Mouse (Mus musculus) lung, postnatal 10 days (tissue): ENCODE measurements around the gene Ankrd63.

Source experiments
- DNase-seq: peaks from one replicate; pipeline ENCODE4 v3.0.0; 2021

The Ankrd63 gene

DNA sequence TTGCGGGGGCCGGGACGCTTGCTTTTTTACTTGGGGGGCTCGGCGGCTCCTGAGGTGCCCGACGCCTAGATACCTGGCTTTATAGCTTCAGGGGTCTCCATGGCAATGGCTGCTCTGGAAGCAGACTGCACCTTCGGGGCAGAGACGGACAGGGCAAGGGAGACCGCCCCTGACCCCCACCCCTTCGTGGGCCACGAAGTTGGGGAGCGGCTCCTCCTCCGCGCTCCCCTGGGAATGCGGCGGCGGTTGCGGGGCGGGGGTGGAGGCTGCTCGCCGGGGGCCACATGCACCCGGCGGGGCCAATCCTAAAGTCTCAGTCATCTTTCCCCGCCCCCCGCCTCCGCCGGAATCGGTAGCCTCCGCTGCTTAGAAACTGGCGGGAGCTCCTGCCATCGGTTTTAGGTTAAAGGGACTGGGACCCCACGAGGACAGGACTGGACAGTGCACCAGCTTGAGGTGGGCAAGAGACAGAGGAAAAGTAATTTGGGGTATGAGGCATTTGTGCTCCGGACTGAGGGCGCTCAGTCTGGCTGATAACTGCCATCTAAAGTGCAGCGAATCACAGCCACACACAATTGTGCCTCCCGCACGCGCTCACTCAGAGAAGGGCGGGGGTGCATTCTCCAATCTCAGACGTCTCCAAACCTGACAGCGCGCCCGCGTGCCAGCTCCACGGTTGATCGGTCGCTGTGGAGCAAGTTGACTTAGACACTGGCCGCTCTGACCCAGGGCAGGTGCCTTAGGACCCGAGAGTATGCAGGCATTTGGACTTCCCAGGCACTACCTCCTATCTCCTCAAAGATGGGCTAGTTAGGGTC is at the start of gene Ankrd63:
TSS of gene Ankrd63 (minus strand) at position 51 of the 818 bp plus-strand sequence.
- DNase-seq, result no peak

DNA sequence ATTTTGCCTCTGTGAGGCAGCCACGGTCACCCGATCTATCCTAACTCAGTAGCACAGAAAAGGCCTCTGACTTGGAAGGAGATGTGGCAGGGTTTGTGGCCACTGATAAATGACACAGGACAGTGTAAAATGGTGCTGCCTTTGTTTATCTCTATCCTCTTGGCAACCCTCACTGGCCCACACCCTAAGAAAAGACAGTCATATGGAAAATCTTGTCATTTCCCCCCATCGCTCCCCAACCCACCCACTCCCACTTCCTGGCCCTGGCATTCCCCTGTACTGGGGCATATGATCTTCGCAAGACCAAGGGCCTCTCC is 49.0 kb upstream of the Ankrd63 start:
- no peak for DNase-seq

DNA sequence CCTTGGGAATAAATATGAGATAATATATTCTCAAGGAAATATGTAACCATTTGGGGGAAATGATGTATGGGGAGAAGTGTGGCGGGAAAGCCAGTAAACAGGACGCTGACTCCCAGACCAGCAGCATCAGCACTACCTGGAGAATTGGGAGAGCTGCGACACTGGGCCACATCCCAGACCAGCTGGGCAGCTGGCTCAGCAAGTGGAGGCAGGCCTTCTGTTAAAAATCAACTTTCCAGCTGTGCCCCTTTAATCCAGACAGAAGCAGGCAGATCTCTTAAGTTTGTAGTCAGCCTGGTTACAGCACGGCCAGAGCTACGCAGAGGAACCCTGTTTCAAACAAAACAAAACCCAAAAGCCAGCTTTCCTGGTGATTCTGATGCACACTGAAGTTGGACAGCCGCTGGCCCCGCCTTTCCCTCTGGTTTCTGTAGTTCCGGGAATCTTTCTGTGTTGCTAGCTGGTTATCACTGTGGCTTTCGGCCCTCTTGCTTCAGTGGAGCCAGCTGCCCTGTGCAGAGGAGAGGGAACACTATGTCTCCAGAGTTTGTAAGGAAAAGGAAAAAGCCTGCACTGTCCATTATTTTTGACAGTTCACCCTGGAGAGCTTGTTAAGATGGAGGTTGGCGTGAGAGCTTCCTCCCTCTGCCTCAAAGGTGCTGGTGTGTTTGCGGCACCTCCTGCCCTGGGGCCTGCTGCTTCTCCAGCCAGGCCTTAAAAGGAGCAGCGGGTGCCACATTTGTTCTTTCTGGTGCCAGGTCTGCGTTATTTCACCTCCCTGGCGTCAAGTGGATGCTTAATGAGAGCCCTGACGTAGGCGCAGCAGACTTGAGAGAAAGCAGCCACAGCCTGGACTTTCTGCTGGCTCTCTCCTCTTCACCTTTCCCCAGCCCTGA is 48.4 kb upstream of the Ankrd63 start:
- DNase-seq, result no peak

DNA sequence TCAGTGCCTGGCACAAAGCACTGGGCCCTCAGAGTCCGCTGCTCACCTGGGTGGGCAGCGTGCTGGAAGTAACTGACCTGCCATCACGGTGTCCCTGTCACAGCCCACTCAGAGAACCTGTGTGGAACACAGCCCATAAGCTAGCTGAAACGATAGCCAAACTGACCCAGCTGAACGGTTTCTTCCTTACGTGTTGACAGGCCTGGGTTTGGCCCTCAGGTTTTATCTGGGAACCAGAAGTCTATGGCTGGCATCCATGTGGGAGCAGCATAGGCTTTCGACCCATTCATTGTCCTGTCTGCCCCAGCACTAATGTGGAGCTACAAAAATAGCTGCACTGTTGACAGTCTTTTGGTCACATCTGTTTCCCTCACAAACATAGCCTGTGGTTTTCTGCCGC is 46.7 kb upstream of the Ankrd63 start:
- no peak for DNase-seq

DNA sequence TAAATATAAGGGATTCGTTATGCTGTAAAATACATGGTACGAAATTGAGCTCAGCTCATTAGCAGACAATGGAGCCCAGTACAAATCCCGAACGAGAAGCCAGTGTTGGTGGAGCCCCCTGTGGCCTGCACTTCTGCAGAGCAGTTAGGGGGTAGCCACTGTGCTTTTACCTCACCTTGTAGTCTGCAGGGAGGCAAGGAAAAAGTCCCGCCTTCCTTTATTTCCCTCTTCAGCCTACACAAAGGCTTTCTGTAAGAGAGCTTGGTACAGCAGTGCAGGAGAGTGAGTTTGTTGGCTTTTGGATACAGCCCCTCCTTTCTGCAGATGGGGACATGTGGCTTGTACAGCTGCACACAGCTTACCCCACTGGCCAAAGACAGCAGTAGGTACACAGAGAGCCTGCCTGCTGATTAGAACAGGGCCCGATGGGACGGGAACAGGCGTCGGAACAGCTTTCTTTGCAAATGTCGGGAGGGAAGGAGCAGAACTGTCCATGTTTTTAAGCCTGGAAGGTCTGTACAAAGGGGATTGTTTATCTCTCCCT is 45.6 kb upstream of the Ankrd63 start:
- DNase-seq, result no peak

DNA sequence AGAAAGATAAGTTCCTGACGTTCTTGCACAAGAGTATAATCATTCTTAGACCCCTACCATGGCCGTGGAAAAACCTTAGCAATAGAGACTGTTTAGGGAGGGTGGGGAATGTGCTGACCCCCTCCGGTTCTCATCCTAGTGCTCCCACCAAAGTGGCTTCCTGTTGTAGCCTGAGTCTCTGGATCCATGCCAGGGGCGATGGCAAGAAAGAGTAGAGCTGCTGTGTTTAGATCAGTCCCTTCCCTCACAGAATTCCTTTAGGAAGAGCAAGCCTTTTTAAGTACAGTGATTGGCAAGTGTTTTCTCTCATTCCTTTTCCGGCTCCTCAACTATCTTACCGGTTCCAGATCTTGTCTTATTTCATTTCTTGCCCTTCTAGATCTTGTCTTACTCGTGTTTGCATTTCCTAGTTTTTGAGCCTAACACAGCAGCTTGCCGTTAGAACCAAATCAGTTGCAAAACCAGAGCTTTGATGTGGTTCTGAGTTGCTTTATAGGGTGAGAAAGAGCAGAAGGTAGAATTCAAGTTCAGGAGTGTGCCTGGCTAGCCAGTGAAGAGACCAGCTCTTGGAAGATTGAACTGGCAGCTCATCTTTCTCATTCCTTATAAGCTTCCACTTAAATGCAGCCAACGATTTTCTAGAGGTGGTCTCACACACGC is 43.7 kb upstream of the Ankrd63 start:
- peak; percentile 75 for DNase-seq

DNA sequence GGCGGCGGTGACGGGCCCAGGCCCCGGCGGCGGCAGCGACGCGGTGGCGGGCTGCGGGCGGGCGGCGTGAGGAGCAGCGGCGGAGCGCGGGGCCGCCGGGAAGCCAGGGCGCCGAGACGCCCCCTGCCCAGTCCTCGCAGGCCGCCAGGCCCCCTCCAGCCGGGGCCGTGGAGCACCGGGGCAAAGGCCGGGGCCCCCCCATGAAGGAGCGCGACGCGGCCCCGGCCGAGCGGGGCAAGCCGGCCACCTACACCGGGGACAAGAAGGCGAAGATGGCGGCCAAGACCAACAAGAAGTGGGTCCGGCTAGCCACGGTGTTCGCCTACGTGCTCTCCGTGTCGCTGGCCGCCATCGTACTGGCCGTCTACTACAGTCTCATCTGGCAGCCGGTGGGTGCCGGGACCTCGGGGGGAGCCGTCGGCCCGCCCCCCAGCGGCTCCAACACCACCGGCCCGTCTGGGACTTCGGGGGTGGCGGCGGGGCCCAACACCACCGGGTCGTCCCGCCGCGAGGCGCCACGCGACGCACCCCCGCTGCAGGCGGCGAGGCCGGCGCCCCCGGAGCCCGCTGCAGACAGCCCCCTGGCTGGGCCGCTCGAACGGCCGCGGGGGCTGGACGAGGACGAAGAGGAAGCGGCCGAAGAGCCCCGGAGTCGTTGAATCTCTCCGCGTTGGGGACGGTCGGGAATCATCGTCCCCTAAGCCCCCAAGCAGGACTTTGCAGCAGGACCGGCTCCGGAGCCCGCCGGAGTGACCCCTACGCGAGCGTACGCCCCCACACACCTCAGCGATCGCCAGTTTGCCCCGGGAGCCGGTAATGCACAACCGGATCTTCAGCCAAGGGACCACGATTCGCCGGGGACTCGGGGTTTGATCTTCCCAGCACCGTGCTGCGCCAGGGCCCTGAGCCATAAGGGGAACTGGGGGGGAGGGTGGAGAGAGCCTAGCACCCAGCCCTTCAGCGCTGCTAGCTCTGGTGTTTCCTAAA is 42.4 kb upstream of the Ankrd63 start:
- peak; percentile 49 for DNase-seq

DNA sequence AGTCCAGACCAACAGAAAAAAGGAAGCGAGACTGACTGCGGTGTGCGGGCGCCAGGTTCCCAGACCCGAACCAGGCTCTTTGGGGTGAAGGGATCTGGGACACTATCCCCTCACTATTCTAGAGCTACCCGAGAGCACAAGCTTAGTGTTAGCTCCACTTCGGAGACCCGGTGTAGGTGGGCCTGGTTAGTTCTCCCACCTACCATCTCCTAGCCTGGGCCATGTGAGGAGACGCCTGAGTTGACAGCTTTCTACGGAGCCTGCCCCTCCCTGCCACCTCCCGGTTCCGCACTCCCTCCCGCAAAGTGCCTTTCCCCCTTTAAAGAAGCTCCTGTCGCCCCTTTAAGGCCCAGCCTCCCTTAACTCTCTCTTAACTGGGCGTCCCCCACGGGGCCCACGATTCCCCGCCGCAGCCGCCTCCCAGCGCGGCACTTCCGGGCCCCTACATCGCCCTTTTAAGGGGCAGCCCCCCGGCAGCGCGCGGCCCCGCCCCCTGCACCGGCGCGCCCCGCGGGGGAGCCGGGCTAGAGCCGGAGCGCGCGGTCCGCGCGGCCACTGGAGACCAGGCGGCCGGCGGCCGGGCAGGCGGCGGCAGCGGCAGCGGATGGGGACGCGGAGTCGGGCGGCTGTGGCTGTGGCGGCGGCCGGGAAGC is 41.6 kb upstream of the Ankrd63 start, which contains the start of gene Inafm2:
TSS of gene Inafm2 (plus strand) at position 527 of the 653 bp plus-strand sequence.
- DNase-seq, result peak; percentile 94

DNA sequence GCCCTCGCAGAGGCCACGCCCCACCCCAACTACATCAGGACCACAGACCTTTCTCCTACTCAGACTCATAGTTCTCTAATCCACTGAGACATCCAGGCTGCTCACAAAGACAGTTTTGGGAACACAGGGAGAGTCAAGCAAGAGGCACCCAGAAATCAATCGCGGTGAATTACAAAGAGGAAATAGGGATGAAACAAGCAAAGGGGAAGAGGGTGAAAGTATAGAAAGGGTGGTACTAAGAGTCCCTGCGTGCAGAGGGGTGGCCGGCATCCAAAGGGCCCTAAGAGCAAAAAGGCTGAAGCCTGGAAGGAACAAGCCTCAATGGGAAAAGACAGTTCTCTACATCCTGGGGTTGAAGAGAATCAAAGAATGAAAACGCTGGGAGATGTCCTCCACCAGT is 40.9 kb upstream of the Ankrd63 start:
- DNase-seq, result no peak

DNA sequence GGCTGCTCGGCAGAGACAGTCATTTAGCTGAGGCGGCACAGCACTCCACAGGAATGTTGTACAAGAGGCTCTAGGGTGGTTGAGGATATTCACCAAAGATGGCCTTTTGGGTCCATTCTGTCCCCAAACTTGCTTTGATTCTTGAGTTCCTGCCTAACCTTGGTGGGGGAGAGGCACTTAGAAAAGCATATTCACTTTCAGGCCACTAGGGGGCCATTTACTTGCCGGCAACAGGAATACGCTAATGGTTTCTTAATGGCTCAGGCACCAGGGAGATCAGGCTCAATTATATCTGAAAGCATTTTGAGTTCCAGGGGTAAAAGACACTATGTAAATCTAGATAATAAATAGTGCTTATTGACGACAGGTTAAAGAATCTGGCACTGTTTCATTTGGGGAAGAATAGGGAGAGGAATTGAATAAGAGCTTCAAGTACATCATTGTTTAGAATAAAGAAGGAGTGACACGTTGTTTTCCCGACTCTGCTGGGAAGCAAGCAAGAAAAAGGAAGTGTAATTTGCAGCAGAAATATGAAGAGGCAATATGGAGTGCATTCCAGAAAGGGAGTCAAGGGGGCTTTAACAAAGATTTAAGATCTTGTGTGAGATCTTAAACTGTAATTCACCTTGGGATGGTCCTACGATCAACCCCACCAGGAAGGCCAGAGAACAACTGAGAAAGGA is 39.6 kb upstream of the Ankrd63 start:
- DNase-seq, result peak; percentile 68

DNA sequence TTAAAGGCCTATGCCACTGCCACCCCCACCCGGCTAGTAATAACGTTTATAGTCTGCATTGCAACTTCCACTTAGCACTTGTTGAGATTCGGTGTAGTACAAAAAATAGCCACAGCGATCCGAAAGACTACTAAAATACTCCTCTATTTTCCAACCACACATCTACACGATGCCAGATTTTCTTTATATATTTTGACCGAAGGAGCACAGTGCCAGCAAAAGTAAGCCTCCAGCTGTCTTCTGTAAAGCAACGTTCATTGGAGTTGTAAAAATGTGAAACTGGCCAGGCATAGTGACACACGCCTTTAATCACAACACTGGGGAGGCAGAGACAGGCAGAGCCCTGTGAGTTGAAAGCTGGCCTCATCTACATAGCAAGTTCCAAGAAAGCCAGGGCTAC is 37.4 kb upstream of the Ankrd63 start:
- DNase-seq, result no peak

DNA sequence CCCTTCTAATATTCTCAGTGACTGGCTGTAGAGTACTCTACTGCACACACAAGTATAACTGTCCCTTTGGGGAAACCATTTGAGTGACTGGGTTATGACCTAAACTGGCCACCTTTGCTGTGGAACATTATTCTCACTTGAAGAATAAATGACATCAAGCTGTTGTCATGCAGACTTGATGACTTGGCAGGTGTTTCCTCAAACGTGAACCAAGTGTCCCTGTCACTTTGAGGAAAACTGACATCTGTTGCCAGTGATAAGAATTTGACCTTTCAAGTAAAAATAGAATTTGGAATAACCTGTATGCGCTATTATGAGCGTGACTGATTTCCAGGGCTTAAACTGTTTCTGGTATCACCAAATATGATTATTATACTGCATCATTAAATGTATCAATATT is 36.6 kb upstream of the Ankrd63 start:
- DNase-seq, result no peak

DNA sequence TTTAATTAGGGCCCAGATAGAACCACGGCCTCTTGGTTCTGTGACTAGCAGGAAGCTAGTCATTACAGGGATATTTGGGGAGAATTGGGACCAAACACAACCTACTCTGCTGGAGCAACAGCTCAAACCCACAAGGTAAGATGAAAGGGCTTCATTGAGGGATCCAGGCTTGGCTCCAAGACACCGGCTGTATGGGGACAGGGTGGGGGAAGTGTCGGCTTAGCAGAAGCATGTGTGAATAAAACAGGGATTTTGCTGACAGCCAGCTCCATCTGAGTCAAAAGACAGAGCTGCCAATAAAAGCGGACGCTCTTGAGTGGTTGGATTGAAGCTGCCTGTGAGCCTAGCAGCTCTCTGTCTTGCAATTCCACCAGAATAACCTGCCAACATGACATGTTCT is 29.6 kb upstream of the Ankrd63 start:
- no peak for DNase-seq

DNA sequence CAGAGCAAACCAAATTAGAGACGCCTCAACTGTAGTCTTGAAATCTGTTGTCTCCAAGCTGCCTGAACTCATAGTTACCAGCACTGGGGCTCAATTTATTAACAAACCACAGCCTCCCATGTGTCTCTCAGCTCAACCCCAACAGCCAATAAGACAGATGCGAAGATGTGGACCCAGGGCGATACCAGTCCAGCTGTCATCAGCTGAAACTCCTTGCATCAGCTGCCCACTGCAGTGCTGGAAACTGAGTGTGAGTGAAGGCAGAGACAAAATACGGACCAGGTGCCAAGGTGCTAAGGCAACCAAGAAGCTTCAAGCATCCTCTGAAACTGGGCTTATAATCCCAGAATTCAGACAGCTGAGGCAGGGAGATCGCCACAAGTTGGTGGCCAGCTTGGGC is 28.2 kb upstream of the Ankrd63 start:
- DNase-seq, result no peak

DNA sequence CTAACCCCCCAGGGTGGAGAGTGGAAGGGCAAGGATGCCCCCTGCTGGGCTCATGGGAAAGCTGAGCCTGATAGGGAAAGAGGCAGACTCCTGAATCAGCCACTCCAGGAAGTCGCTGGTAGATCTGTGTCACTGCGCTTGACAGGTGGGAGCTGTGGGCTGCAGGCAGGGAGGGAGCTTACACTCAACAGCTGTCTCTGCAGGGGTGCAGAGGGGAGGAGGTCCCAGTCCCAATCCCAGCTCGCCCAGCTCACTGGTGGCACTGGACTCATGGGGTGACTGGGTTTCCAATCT is 26.8 kb upstream of the Ankrd63 start:
- DNase-seq, result peak; percentile 90

DNA sequence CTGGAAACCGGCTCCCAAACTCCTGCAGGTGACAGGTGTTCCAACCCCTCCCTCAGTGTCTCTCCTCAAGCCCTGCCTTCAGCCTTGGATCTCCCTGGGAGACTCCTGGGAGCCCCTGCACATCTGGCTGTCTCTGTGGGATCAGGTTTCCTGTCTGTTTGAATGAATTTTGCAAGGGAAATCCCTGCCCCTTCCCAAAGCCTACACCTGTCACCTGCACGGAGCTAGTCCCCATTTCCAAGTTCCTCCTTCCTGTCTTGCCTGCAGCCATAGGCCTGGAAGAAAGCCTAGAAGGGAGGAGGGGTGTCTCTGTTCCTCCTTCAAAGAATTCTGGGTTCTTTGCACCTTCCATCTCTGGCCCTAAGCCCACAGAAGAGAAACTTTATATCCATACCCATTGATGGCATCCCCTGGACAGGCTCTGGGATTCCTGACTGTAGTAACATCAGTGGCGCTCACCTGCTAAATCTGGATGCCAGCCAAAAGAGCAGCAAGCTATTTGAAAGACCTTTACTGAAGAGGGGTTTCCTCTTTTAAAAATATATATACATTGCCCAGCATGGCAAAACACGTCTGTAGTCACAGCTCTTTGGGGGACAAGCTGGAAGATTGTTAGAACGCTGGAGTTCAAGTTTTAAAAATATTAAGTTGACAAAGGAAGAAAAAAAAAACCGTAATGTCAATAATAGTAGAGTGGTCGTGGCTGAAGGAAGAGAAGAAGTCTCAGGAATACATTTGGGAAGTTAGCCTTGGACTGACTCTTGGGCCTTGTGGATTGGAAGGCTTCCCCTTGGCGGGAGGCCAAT is 26.3 kb upstream of the Ankrd63 start:
- DNase-seq, result no peak

DNA sequence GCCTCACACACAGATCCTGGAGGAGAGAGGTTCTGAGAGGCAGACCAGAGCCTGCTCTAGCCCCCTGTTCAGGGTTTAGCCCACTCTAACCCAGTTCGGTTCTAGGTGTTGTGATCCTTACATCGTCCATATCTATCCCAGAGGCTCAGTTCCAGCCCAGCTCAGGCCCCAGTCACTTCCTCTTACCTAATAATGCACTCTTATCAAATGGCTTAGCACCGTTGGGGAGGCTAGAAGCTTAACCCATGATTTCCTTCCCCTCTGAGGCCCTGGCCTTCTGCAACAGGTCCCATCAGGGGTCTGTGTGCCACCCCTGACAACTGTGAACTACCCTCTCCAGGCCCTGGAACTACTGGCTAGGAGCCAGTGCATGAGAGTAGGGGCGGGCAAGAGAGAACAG is 25.4 kb upstream of the Ankrd63 start:
- no peak for DNase-seq

DNA sequence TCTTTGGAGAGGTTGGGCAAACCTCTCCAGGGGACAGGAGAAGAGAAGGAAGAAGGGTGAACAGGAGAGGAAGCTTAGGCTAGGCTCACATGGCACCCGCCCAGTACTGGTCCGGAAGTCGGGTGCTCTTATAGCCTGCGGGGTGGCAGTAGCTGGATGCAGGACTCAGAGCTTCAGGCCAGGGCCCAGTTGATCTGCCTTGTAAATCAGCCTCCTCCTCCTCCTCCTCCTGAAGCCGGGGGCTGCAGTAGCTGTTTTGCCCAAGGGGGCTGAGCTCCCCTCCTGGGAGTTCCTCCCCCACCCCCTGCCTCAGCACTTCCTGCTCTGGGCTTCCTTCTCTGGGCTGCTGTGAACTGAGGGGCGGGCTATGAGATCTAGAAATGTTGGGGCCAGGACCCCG is 24.6 kb upstream of the Ankrd63 start, which contains the start of gene Plcb2:
TSS of gene Plcb2 (minus strand) at position 102 of the 400 bp plus-strand sequence.
- peak; percentile 62 for DNase-seq

DNA sequence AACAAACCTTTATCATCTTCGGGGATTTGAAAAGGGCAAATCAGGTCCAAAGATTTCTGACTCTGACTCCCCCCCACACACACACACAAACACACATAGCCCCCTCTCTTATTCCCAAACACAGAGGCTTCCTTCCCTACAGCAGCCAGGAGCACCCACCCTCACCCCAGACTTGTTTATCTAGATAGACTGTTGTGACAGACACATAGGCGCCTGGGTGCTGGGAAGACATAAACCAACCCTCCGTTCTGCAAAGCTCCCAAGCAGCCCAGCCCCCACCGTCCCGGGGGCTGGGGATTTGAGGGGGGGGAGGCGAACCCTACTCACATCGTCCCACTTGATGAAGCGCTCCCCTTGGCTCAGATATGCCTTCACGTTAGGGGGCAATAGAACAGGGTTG is 24.1 kb upstream of the Ankrd63 start:
- peak; percentile 65 for DNase-seq

DNA sequence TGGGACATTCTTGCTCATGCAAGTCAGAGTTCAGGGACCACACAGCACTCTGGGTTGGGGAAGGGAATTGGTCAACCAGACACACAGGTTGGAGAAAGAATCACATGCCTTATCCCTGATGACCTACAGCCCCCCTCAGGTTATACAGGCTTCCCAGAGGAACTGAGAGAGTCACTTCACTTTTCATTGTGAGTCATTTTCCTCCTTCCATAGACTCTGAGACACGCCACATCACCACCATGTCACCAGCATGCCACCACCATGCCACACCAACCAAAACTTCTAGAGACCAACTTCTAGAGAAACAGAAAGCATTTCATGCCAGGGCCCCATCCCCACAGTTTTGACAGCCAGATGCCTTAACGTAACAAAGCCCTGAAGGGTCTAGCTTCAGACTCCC is 23.1 kb upstream of the Ankrd63 start:
- no peak for DNase-seq
